Mouse (Mus musculus): ENCODE results near the gene Gm39566. TPM values are rescaled to one million over a fixed set of nuclear protein-coding genes. Genes with fewer than 3 reads are reported as not detected.

Gm39566 gene
- polyA plus RNA-seq, 1 experiment from 2014 or later: not detected

- peaks cover 1% of the 10 kb centered on the region; the same call in 1 of the 2 replicates for H3K27me3 ChIP-seq (ENCODE audit: low read depth, poor library complexity, severe bottlenecking)
- H3K4me3 ChIP-seq: peak within 1 kb of the TSS; percentile 14; the same call in 1 of the 2 replicates
- peak within 1 kb of the TSS; percentile 97 for H3K27ac ChIP-seq
- no peaks in the 10 kb centered on the region for H3K36me3 ChIP-seq
- no peak for DNase-seq (ENCODE audit: low spot score)
- H3K4me1 ChIP-seq: peaks cover 45% of the 10 kb centered on the region
- 85% methylated on average over 1 of the region's 1 CpGs for WGBS
- H3K9me3 ChIP-seq (replicated peaks): no peaks in the 10 kb centered on the region
These were observed 53.2 kb downstream of the Gm39566 start, which contains the start of gene Slc35g3 for GRCm38 (mm10) chr11:69761868-69762267. TSS of gene Slc35g3 (minus strand) at chr11:69761968.

Other genes starting within 250 kb of the Gm39566 start
- 52.3 and 52.8 TPM in 2 replicates for gene Wrap53, start 235.0 kb downstream of the Gm39566 start, polyA plus RNA-seq (2016; fragmentation: Nextera tagmentation; extraction: Ambion mirVana)
- gene Trp53, start 234.9 kb downstream of the Gm39566 start, polyA plus RNA-seq (2016; fragmentation: Nextera tagmentation; extraction: Ambion mirVana): 243 and 267 TPM in 2 replicates
- 1.5 TPM in 2 replicates for gene Atp1b2, start 209.4 kb downstream of the Gm39566 start, polyA plus RNA-seq (2016; fragmentation: Nextera tagmentation; extraction: Ambion mirVana)
- gene Shbg, start 197.4 kb downstream of the Gm39566 start, polyA plus RNA-seq (2016; fragmentation: Nextera tagmentation; extraction: Ambion mirVana): not detected in 2 replicates
- gene Sat2, start 193.3 kb downstream of the Gm39566 start, polyA plus RNA-seq (2016; fragmentation: Nextera tagmentation; extraction: Ambion mirVana): 9.1 and 13.7 TPM in 2 replicates
- gene Fxr2, start 182.3 kb downstream of the Gm39566 start, polyA plus RNA-seq (2016; fragmentation: Nextera tagmentation; extraction: Ambion mirVana): 45.4 and 48.1 TPM in 2 replicates
- gene Sox15, start 160.0 kb downstream of the Gm39566 start, polyA plus RNA-seq (2016; fragmentation: Nextera tagmentation; extraction: Ambion mirVana): 0.16 TPM in 1 of 2 replicates, not detected in the other
- 66.8 and 74.2 TPM in 2 replicates for gene Mpdu1, start 152.7 kb downstream of the Gm39566 start, polyA plus RNA-seq (2016; fragmentation: Nextera tagmentation; extraction: Ambion mirVana)
- gene Cd68, start 149.1 kb downstream of the Gm39566 start, polyA plus RNA-seq (2016; fragmentation: Nextera tagmentation; extraction: Ambion mirVana): 3.5 and 3.6 TPM in 2 replicates
- gene Eif4a1, start 142.9 kb downstream of the Gm39566 start, polyA plus RNA-seq (2016; fragmentation: Nextera tagmentation; extraction: Ambion mirVana): 678 and 791 TPM in 2 replicates
- gene Senp3, start 133.2 kb downstream of the Gm39566 start, polyA plus RNA-seq (2016; fragmentation: Nextera tagmentation; extraction: Ambion mirVana): 149 and 151 TPM in 2 replicates
- 0.20 and 0.45 TPM in 2 replicates for gene Tnfsf13, start 129.5 kb downstream of the Gm39566 start, polyA plus RNA-seq (2016; fragmentation: Nextera tagmentation; extraction: Ambion mirVana)
- 3.0 and 4.2 TPM in 2 replicates for gene Tnfsf12, start 119.4 kb downstream of the Gm39566 start, polyA plus RNA-seq (2016; fragmentation: Nextera tagmentation; extraction: Ambion mirVana)
- 0.53 and 0.73 TPM in 2 replicates for gene Tnfsfm13, start 119.2 kb downstream of the Gm39566 start, polyA plus RNA-seq (2016; fragmentation: Nextera tagmentation; extraction: Ambion mirVana)
- gene Polr2a, start 56.7 kb downstream of the Gm39566 start, polyA plus RNA-seq (2016; fragmentation: Nextera tagmentation; extraction: Ambion mirVana): 41.8 and 47.0 TPM in 2 replicates
- 0.09 and 0.10 TPM in 2 replicates for gene Slc35g3, start 53.3 kb downstream of the Gm39566 start, polyA plus RNA-seq (2016; fragmentation: Nextera tagmentation; extraction: Ambion mirVana)
- gene Zbtb4, start 49.4 kb downstream of the Gm39566 start, polyA plus RNA-seq (2016; fragmentation: Nextera tagmentation; extraction: Ambion mirVana): 0.25 and 0.59 TPM in 2 replicates
- 0.87 and 2.5 TPM in 2 replicates for gene Chrnb1, start 19.4 kb downstream of the Gm39566 start, polyA plus RNA-seq (2016; fragmentation: Nextera tagmentation; extraction: Ambion mirVana)
- 0.40 and 0.55 TPM in 2 replicates for gene Fgf11, start 13.4 kb downstream of the Gm39566 start, polyA plus RNA-seq (2016; fragmentation: Nextera tagmentation; extraction: Ambion mirVana)
- 1.4 and 1.5 TPM in 2 replicates for gene Tmem102, start 9.7 kb downstream of the Gm39566 start, polyA plus RNA-seq (2016; fragmentation: Nextera tagmentation; extraction: Ambion mirVana)
- gene Spem2, start 3.2 kb upstream of the Gm39566 start, polyA plus RNA-seq (2016; fragmentation: Nextera tagmentation; extraction: Ambion mirVana): not detected in 2 replicates
- gene Spem1, start 6.9 kb upstream of the Gm39566 start, polyA plus RNA-seq (2016; fragmentation: Nextera tagmentation; extraction: Ambion mirVana): not detected in 2 replicates
- gene Nlgn2, start 22.5 kb upstream of the Gm39566 start, polyA plus RNA-seq (2016; fragmentation: Nextera tagmentation; extraction: Ambion mirVana): 2.2 and 3.5 TPM in 2 replicates
- gene Tmem256, start 23.2 kb upstream of the Gm39566 start, polyA plus RNA-seq (2016; fragmentation: Nextera tagmentation; extraction: Ambion mirVana): 269 and 280 TPM in 2 replicates
- 96.7 and 117 TPM in 2 replicates for gene Plscr3, start 31.1 kb upstream of the Gm39566 start, polyA plus RNA-seq (2016; fragmentation: Nextera tagmentation; extraction: Ambion mirVana)
- gene Tnk1, start 43.4 kb upstream of the Gm39566 start, polyA plus RNA-seq (2016; fragmentation: Nextera tagmentation; extraction: Ambion mirVana): 1.1 TPM in 2 replicates
- not detected in 2 replicates for gene Tmem95, start 62.7 kb upstream of the Gm39566 start, polyA plus RNA-seq (2016; fragmentation: Nextera tagmentation; extraction: Ambion mirVana)
- gene Kctd11, start 66.1 kb upstream of the Gm39566 start, polyA plus RNA-seq (2016; fragmentation: Nextera tagmentation; extraction: Ambion mirVana): 6.1 and 6.4 TPM in 2 replicates
- 0.93 and 1.7 TPM in 2 replicates for gene Acap1, start 80.2 kb upstream of the Gm39566 start, polyA plus RNA-seq (2016; fragmentation: Nextera tagmentation; extraction: Ambion mirVana)
- 20.2 and 25.8 TPM in 2 replicates for gene 2810408A11Rik, start 85.7 kb upstream of the Gm39566 start, polyA plus RNA-seq (2016; fragmentation: Nextera tagmentation; extraction: Ambion mirVana)
- gene Neurl4, start 85.8 kb upstream of the Gm39566 start, polyA plus RNA-seq (2016; fragmentation: Nextera tagmentation; extraction: Ambion mirVana): 12.6 and 13.3 TPM in 2 replicates
- gene Gps2, start 98.6 kb upstream of the Gm39566 start, polyA plus RNA-seq (2016; fragmentation: Nextera tagmentation; extraction: Ambion mirVana): 77.7 and 91.6 TPM in 2 replicates
- gene Eif5a, start 106.7 kb upstream of the Gm39566 start, polyA plus RNA-seq (2016; fragmentation: Nextera tagmentation; extraction: Ambion mirVana): 3,029 and 3,766 TPM in 2 replicates
- gene Ybx2, start 120.5 kb upstream of the Gm39566 start, polyA plus RNA-seq (2016; fragmentation: Nextera tagmentation; extraction: Ambion mirVana): 6.1 TPM in 2 replicates
- 19.9 and 29.3 TPM in 2 replicates for gene Slc2a4, start 132.9 kb upstream of the Gm39566 start, polyA plus RNA-seq (2016; fragmentation: Nextera tagmentation; extraction: Ambion mirVana)
- 28.7 and 35.4 TPM in 2 replicates for gene Cldn7, start 149.5 kb upstream of the Gm39566 start, polyA plus RNA-seq (2016; fragmentation: Nextera tagmentation; extraction: Ambion mirVana)
- gene Ctdnep1, start 165.9 kb upstream of the Gm39566 start, polyA plus RNA-seq (2016; fragmentation: Nextera tagmentation; extraction: Ambion mirVana): 22.2 and 24.8 TPM in 2 replicates
- 154 and 176 TPM in 2 replicates for gene Elp5, start 167.2 kb upstream of the Gm39566 start, polyA plus RNA-seq (2016; fragmentation: Nextera tagmentation; extraction: Ambion mirVana)
- gene Gabarap, start 175.8 kb upstream of the Gm39566 start, polyA plus RNA-seq (2016; fragmentation: Nextera tagmentation; extraction: Ambion mirVana): 280 and 332 TPM in 2 replicates
- 101 and 106 TPM in 2 replicates for gene Phf23, start 180.5 kb upstream of the Gm39566 start, polyA plus RNA-seq (2016; fragmentation: Nextera tagmentation; extraction: Ambion mirVana)
- gene Dvl2, start 185.3 kb upstream of the Gm39566 start, polyA plus RNA-seq (2016; fragmentation: Nextera tagmentation; extraction: Ambion mirVana): 65.2 and 70.6 TPM in 2 replicates
- gene Acadvl, start 200.1 kb upstream of the Gm39566 start, polyA plus RNA-seq (2016; fragmentation: Nextera tagmentation; extraction: Ambion mirVana): 36.4 and 52.1 TPM in 2 replicates
- gene Dlg4, start 201.6 kb upstream of the Gm39566 start, polyA plus RNA-seq (2016; fragmentation: Nextera tagmentation; extraction: Ambion mirVana): 8.8 and 12.9 TPM in 2 replicates
- gene Asgr1, start 238.8 kb upstream of the Gm39566 start, polyA plus RNA-seq (2016; fragmentation: Nextera tagmentation; extraction: Ambion mirVana): 0.71 and 0.74 TPM in 2 replicates

Data from limb, embryonic 10.5 days (tissue).